Mouse (Mus musculus) stomach, postnatal 0 days (tissue): ENCODE results near the gene Sox5.

Experiments
- CTCF ChIP-seq: IDR thresholded peaks from 2 replicates; pipeline ENCODE4 v1.5.1; 2016; ENCODE audit warnings: antibody characterized with exemption, low read depth, mild to moderate bottlenecking, moderate library complexity
- EP300 ChIP-seq: optimal IDR thresholded peaks from 2 replicates; pipeline ENCODE3; 2016; ENCODE audit warnings: antibody characterized with exemption

DNA sequence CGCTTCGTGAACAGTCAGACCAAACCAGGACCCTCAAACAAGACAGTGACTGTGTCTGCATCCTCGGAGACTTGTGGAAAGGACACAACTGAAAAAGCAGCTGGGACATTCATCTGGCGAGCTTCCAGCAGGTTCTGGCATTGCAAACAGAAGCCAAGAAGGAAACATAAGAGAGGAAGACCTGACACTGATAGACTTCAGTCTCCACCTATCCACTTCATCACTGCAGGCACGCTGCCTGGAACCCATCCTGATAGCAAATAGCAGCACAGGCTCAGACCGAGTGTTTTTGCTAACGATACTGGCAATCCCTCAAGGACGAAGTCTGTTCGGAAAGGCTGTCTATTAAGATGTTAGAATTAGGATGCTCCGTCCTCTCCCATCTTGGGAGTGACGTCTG is 438.4 kb downstream of the Sox5 start:
- TF ChIP-seq CTCF (no peak), EP300 (no peak)
